Mouse (Mus musculus) forebrain, embryonic 16.5 days (tissue): ENCODE data around the gene Vsig10l. TPM values are rescaled to one million over a fixed set of nuclear protein-coding genes. Genes with fewer than 3 reads are reported as not detected.

ENCODE experiments used
- ATAC-seq: fragments of 200-750 bp; cut with Nextera tagmentation; 2 replicates; pipeline ENCODE4 v1.8.0; 2017; ENCODE audit warnings: mild to moderate bottlenecking, moderate library complexity
- H3K27ac ChIP-seq: fragments of 300-500 bp; sonication (generic); 2 replicates; pipeline ENCODE4 v1.5.1; 2014; ENCODE audit warnings: low read length, control low read depth
- H3K27me3 ChIP-seq: fragments of 300-500 bp; sonication (generic); replicated peaks from 2 replicates; pipeline ENCODE4 v1.6.1; 2014; ENCODE audit warnings: low read length; ENCODE audit not compliant: control insufficient read depth, insufficient read depth
- H3K36me3 ChIP-seq: fragments of 300-500 bp; sonication (generic); 2 replicates; pipeline ENCODE4 v1.6.1; 2014; ENCODE audit not compliant: control insufficient read depth, insufficient read depth
- H3K4me1 ChIP-seq: fragments of 300-500 bp; sonication (generic); replicated peaks from 2 replicates; pipeline ENCODE4 v1.6.1; 2014; ENCODE audit warnings: low read length; ENCODE audit not compliant: control insufficient read depth, insufficient read depth
- H3K4me2 ChIP-seq: fragments of 300-500 bp; sonication (generic); 2 replicates; pipeline ENCODE4 v1.6.1; 2014; ENCODE audit warnings: mild to moderate bottlenecking, low read length, control low read depth
- H3K4me3 ChIP-seq: fragments of 300-500 bp; sonication (generic); replicated peaks from 2 replicates; pipeline ENCODE4 v1.5.1; 2014; ENCODE audit warnings: mild to moderate bottlenecking, low read length, control low read depth
- H3K9ac ChIP-seq: fragments of 300-500 bp; sonication (generic); replicated peaks from 2 replicates; pipeline ENCODE4 v1.6.1; 2014; ENCODE audit warnings: low read depth, low read length, control low read depth
- H3K9me3 ChIP-seq: fragments of 300-500 bp; sonication (generic); 2 replicates; pipeline ENCODE4 v1.6.1; 2016; ENCODE audit warnings: low read length; ENCODE audit not compliant: control insufficient read depth
- WGBS: fragments of 180-500 bp; shearing (Covaris S2); extraction: QIAGEN DNeasy Blood & Tissue Kit; methylation state at CpG from one replicate; pipeline ENCODE4 v1.1.7; 2014; 5-methylcytosine and 5-hydroxymethylcytosine counted together
- polyA plus RNA-seq: library from polyadenylated mRNA; unstranded; fragments of >200 nt; fragmentation: Nextera tagmentation; extraction: Ambion mirVana; gene quantifications from 2 replicates; pipeline ENCODE4 v1.2.1, GENCODE M21; 2015

Gene Vsig10l
- polyA plus RNA-seq, 1 experiment from 2014 or later = 7.3 TPM

DNA sequence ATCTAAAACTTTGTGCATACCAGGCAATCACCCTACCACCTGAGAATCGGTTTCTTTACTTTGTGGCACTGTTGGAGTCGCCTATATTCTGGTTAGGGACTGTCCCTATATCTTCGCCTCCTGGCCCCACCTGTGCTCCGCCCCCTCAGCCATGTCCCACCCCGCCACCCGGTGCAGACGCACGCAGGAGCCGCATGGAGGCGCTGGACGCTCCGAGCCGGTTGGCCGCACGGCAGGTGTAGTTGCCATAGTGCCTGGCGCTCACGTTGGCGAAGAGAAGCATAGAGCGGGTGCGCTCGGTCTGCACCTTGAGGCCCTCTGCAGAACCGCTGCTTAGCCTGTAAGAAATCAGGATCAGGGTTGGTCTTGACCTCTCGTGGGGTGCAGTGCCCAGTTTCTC lies 12.8 kb downstream of the Vsig10l start:
- Histone ChIP-seq H3K9ac (no peak overlapping the region), H3K4me1 (no peaks in the 10 kb centered on the region; the same call in 1 of the 2 replicates), H3K4me2 (no peak overlapping the region), H3K9me3 (no peaks in the 10 kb centered on the region), H3K27ac (no peak overlapping the region), H3K27me3 (no peaks in the 10 kb centered on the region), H3K36me3 (peaks cover 5% of the 10 kb centered on the region; the same call in 1 of the 2 replicates), H3K4me3 (no peak overlapping the region)
- whole genome bisulfite sequencing = 18% methylated on average over 23 of the region's 23 CpGs
- no peak for ATAC-seq

DNA sequence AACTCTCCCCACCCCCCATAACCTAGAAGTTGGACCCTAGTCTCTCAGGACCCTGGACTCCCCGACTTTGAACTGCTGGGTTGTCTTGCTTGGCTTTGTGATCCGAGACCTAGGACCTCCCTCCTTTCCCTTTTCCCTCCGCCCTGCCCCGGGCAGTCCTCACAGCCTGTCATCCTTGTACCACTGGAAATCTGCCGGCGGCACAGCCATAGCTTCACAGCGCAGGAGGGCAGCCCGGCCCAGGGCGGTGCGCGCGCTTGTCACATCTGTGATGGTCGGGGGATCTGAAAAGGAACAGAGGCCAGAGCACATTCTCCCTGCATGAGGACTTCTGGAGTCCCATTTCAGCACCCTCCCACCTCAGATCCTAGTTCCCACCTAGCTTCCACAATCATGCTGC lies 13.4 kb downstream of the Vsig10l start:
- Histone ChIP-seq H3K9ac (no peak overlapping the region), H3K27me3 (no peaks in the 10 kb centered on the region), H3K4me3 (no peak overlapping the region), H3K9me3 (no peaks in the 10 kb centered on the region), H3K4me1 (no peaks in the 10 kb centered on the region; the same call in 1 of the 2 replicates), H3K4me2 (no peak overlapping the region), H3K27ac (no peak overlapping the region), H3K36me3 (peaks cover 5% of the 10 kb centered on the region; the same call in 1 of the 2 replicates)
- no peak for ATAC-seq
- WGBS = 20% methylated on average over 13 of the region's 13 CpGs

DNA sequence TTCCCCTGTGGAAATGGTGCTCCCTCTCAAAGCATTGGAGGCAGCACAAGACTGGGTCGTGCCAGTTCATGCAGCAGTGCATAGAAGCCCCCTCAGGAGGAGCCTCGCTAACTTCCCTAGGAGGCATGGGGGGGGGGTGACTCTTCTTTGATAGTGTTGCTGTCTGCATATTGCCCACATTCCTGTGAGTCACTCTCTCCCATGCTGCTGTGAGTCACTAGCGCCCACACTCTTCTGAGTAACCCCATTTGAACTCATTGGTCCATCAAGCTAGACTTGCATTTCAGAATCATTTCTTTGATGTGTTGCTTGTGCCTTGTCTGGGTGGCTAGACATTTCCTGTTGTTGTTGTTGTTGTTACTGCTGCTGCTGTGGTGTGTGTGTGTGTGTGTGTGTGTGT lies 18.2 kb downstream of the Vsig10l start:
- H3K9me3 ChIP-seq = no peaks in the 10 kb centered on the region
- no peak overlapping the region for H3K4me3 ChIP-seq
- no peak overlapping the region for H3K4me2 ChIP-seq
- H3K27me3 ChIP-seq = no peaks in the 10 kb centered on the region
- ATAC-seq = no peak
- 58% methylated on average over 3 of the region's 3 CpGs for WGBS
- no peak overlapping the region for H3K27ac ChIP-seq
- peaks cover 2% of the 10 kb centered on the region; the same call in 1 of the 2 replicates for H3K36me3 ChIP-seq
- H3K4me1 ChIP-seq = peaks cover 8% of the 10 kb centered on the region
- H3K9ac ChIP-seq = no peak overlapping the region

DNA sequence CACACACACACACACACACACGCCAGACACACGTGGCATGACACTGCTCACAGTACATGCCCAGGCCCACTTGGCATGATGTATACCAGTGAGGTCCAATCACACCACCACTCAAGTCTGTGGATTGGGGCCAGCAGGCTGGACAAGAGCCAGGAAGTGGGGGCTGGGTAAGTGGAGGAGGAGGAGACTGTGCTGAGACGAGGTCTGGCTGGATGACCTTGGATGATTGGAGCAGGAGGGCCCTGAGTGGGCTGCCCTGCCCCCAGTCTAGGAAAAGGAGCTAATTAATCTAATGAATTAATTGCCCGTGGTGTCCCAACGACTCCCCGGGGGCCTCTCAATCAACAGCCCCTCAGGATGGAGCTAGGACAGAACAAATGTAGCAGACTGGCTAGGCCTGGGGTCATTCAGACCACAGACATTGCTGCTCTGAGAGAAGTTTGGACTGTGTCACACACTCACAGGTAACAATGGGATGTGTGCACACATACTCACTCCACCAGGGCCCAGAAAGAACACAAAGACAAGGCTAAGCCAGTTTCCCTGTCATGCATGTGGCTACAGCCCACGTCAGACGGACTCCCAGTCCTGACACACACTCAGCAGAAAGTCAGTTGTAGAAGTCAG lies 19.3 kb downstream of the Vsig10l start:
- no peaks in the 10 kb centered on the region for H3K9me3 ChIP-seq
- WGBS = 20% methylated on average over 8 of the region's 8 CpGs
- H3K9ac ChIP-seq = no peak overlapping the region
- peaks cover 8% of the 10 kb centered on the region for H3K4me1 ChIP-seq
- peaks cover 2% of the 10 kb centered on the region; the same call in 1 of the 2 replicates for H3K36me3 ChIP-seq
- H3K27me3 ChIP-seq = no peaks in the 10 kb centered on the region
- no peak overlapping the region for H3K4me3 ChIP-seq
- ATAC-seq = peak; percentile 49
- H3K27ac ChIP-seq = no peak overlapping the region
- H3K4me2 ChIP-seq = no peak overlapping the region

DNA sequence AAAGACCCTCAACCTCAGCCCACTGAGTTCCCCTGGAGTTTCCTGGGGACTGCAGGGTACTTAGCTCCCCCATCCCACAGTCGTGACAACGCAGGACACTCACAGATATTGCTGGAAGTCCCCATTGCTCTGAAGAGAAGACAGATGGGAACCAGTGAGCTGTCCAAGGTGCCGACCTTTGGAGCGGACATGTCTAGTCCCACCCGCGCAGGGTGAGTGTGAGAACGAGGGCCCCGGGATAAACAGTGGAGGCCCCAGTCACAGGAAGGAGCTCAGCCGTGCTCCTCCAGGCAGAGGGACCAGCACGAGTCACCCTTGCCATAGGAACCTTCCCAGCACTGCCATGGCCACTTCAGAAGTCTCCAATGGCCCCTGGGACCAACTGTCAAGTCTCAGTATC lies 20.3 kb downstream of the Vsig10l start:
- Histone ChIP-seq H3K9ac (no peak overlapping the region), H3K9me3 (no peaks in the 10 kb centered on the region), H3K4me1 (peaks cover 11% of the 10 kb centered on the region), H3K27ac (no peak overlapping the region), H3K4me3 (no peak overlapping the region), H3K36me3 (peaks cover 2% of the 10 kb centered on the region; the same call in 1 of the 2 replicates), H3K4me2 (no peak overlapping the region), H3K27me3 (no peaks in the 10 kb centered on the region)
- no peak for ATAC-seq
- 18% methylated on average over 10 of the region's 10 CpGs for WGBS

DNA sequence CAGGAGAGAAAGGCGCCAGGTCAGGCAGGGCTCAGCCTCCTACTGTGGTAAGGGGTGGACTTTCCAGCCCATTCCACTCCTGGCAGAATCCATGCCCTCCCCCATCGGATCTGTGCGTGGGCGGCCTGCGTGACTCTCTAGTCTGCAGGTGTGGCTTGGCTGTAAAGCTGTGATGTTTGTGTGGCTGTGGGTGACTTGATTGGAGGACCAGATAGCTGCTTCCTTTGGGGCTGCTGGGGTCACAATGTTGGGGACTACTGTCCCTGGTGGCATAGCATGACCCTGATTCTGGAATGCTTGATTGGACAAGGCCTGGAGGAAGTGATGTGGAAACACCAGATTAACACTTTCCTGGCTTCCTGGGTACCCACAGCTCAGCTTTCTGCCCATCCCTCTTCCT lies 25.7 kb downstream of the Vsig10l start:
- Histone ChIP-seq H3K4me3 (peak overlapping the region; percentile 62; the same call in 1 of the 2 replicates), H3K9me3 (no peaks in the 10 kb centered on the region), H3K27me3 (no peaks in the 10 kb centered on the region), H3K36me3 (no peaks in the 10 kb centered on the region), H3K27ac (no peak overlapping the region), H3K4me1 (peaks cover 16% of the 10 kb centered on the region), H3K9ac (no peak overlapping the region), H3K4me2 (peak overlapping the region; percentile 77)
- ATAC-seq = no peak
- WGBS = 39% methylated on average over 5 of the region's 5 CpGs

DNA sequence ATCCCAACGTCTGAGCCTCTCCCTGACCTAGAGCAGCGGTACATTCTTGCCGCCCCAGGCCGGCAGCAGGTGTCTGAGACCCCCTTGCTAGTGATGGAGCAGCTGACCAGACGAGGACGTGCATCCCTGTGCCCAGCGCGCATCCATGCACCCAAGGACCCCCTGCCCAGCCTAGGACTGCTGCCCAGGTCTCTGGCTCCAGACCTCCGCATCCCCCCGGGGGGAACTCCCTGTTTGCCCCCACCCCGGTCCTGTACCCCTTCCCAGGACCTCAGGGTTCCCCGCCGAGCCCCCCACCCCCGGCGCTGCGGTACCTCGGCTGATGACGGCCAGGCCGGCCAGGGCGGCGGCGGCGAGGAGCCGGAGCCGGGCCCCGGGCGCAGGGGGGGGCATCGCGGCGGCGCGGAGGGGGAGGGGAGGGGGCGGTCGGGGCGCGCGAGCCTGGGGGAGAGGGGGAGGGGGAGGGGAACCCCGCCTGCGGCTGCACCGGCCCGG lies 26.7 kb downstream of the Vsig10l start, which contains the start of gene Iglon5:
Gene Iglon5, minus strand, starts transcription at position 445 of the 495 bp plus-strand sequence.
- Histone ChIP-seq H3K4me1 (peaks cover 16% of the 10 kb centered on the region), H3K36me3 (no peaks in the 10 kb centered on the region), H3K9me3 (no peaks in the 10 kb centered on the region), H3K27ac (peak within 1 kb of the TSS; percentile 81), H3K4me2 (peak within 1 kb of the TSS; percentile 77), H3K27me3 (no peaks in the 10 kb centered on the region), H3K4me3 (peak within 1 kb of the TSS; percentile 62), H3K9ac (peak within 1 kb of the TSS; percentile 93)
- 3% methylated on average over 17 of the region's 41 CpGs for WGBS
- peak; percentile 51 for ATAC-seq

DNA sequence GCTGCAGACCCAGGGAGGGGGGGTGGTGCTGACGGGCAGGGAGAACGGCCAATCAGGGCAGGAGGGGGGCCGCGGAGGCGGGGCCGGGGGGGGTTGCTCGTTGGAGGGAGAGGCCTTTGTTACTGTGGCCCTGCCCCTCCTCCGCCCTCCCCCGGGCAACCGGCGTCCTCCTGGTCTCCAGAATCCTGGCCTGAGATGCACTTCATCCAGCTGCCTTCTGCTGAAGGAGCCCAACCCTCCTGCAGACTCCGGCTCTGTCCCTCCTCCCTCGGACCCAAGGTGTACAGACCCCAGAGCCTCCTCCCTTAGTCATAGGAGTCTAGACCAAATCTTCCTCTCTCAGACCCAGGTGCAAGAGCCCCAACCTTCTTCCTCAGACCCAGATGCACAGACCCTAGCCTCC lies 27.2 kb downstream of the Vsig10l start:
- H3K4me1 ChIP-seq = peaks cover 16% of the 10 kb centered on the region
- H3K4me2 ChIP-seq = peak overlapping the region; percentile 77
- no peaks in the 10 kb centered on the region for H3K9me3 ChIP-seq
- H3K36me3 ChIP-seq = no peaks in the 10 kb centered on the region
- H3K4me3 ChIP-seq = peak overlapping the region; percentile 62
- peak; percentile 87 for ATAC-seq
- H3K9ac ChIP-seq = peak overlapping the region; percentile 93
- 0% methylated on average over 8 of the region's 13 CpGs for WGBS
- H3K27me3 ChIP-seq = no peaks in the 10 kb centered on the region
- peak overlapping the region; percentile 79 for H3K27ac ChIP-seq

DNA sequence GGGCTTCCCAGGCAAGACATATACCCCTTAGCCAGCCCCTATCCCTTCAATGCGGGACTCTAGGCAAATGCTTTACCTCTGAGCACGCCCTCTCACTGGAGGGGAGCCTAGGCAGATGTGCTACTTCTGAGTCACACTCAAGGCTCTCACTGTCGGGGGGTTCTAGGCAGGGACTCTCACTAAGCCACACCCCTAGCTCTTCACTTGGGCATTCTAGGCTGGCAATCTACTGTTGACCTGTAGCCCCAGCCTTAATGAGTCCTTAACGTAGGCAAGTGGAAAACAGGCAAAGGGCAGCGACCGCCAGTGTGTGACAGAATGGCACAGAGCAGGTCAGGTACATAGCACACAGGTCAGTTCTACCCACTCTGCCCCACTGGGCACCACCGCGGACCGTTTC lies 27.9 kb downstream of the Vsig10l start:
- 77% methylated on average over 9 of the region's 9 CpGs for WGBS
- no peak overlapping the region for H3K27ac ChIP-seq
- H3K4me3 ChIP-seq = no peak overlapping the region
- peak; percentile 8; the same call in 1 of the 2 replicates for ATAC-seq
- H3K27me3 ChIP-seq = 0 out of 2 replicates have a peak, but pooled peaks cover 3% of the 10 kb centered on the region
- H3K36me3 ChIP-seq = no peaks in the 10 kb centered on the region
- no peaks in the 10 kb centered on the region for H3K9me3 ChIP-seq
- H3K4me2 ChIP-seq = peak overlapping the region; percentile 77; the same call in 1 of the 2 replicates
- H3K4me1 ChIP-seq = peaks cover 16% of the 10 kb centered on the region
- no peak overlapping the region for H3K9ac ChIP-seq
